Mouse (Mus musculus) hindbrain, embryonic 13.5 days (tissue): ENCODE measurements around the gene Kank1. TPM values are rescaled to one million over a fixed set of nuclear protein-coding genes. Genes with fewer than 3 reads are reported as not detected.

Source experiments
- ATAC-seq: fragments of 200-750 bp; cut with Nextera tagmentation; 2 replicates; pipeline ENCODE4 v1.8.0; 2017; ENCODE audit warnings: moderate TSS enrichment; ENCODE audit not compliant: low FRiP score
- H3K27ac ChIP-seq: fragments of 300-500 bp; sonication (generic); 2 replicates; pipeline ENCODE4 v1.5.1; 2015; ENCODE audit warnings: inconsistent platforms, mild to moderate bottlenecking, moderate library complexity
- H3K27me3 ChIP-seq: fragments of 300-500 bp; sonication (generic); 2 replicates; pipeline ENCODE4 v1.6.1; 2015; ENCODE audit warnings: mild to moderate bottlenecking, inconsistent platforms
- H3K36me3 ChIP-seq: fragments of 300-500 bp; sonication (generic); 2 replicates; pipeline ENCODE4 v1.6.1; 2015; ENCODE audit warnings: mild to moderate bottlenecking, inconsistent platforms
- H3K4me1 ChIP-seq: fragments of 300-500 bp; sonication (generic); replicated peaks from 2 replicates; pipeline ENCODE4 v1.6.1; 2015; ENCODE audit warnings: inconsistent platforms
- H3K4me2 ChIP-seq: fragments of 300-500 bp; sonication (generic); 2 replicates; pipeline ENCODE4 v1.6.1; 2015; ENCODE audit warnings: inconsistent platforms, mild to moderate bottlenecking, moderate library complexity
- H3K4me3 ChIP-seq: fragments of 300-500 bp; sonication (generic); 2 replicates; pipeline ENCODE4 v1.5.1; 2015; ENCODE audit warnings: mild to moderate bottlenecking, inconsistent platforms
- H3K9ac ChIP-seq: fragments of 300-500 bp; sonication (generic); 2 replicates; pipeline ENCODE4 v1.6.1; 2015; ENCODE audit warnings: mild to moderate bottlenecking, inconsistent platforms
- H3K9me3 ChIP-seq: fragments of 300-500 bp; sonication (generic); 2 replicates; pipeline ENCODE4 v1.6.1; 2016; ENCODE audit warnings: inconsistent platforms
- WGBS: fragments of 180-500 bp; shearing (Covaris S2); methylation state at CpG from one replicate; pipeline ENCODE4 v1.1.7; 2015; 5-methylcytosine and 5-hydroxymethylcytosine counted together
- polyA plus RNA-seq: library from polyadenylated mRNA; unstranded; fragments of >200 nt; fragmentation: Nextera tagmentation; extraction: Ambion mirVana; gene quantifications from 2 replicates; pipeline ENCODE4 v1.2.1, GENCODE M21; 2015

The Kank1 gene
- polyA plus RNA-seq, 1 experiment from 2014 or later: 10.2 TPM

GRCm38 (mm10) chr19:25351257-25351955 is 114.6 kb downstream of the Kank1 start:
- no peak overlapping the region for H3K27ac ChIP-seq
- no peak overlapping the region for H3K9ac ChIP-seq
- H3K4me3 ChIP-seq: no peak overlapping the region
- no peaks in the 10 kb centered on the region for H3K36me3 ChIP-seq
- peak; percentile 78 for ATAC-seq
- no peaks in the 10 kb centered on the region for H3K27me3 ChIP-seq
- 50% methylated on average over 15 of the region's 15 CpGs for WGBS
- H3K4me1 ChIP-seq: peaks cover 25% of the 10 kb centered on the region
- peak overlapping the region; percentile 11 for H3K4me2 ChIP-seq
- no peaks in the 10 kb centered on the region for H3K9me3 ChIP-seq

DNA sequence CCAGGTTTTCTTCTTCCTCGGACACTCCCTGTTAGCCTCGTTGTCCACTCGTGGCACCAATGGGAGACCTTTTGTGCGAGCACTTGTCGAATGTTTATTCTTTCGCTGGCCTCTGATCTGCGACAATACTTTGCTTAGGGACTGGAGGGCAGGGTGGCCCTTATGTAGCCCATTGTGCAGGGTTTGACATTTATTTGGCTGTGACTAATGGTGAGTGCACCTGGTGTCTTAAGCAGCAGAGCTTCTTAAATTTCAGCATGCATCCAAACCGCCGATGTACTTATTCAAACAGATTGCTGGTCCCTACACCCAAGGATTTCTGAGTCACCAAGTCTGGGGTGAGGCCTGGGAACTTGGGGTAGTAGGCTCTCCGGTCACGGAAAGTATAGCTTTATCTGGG is 120.3 kb downstream of the Kank1 start:
- no peak overlapping the region for H3K4me2 ChIP-seq
- WGBS: 75% methylated on average over 11 of the region's 11 CpGs
- ATAC-seq: no peak

DNA sequence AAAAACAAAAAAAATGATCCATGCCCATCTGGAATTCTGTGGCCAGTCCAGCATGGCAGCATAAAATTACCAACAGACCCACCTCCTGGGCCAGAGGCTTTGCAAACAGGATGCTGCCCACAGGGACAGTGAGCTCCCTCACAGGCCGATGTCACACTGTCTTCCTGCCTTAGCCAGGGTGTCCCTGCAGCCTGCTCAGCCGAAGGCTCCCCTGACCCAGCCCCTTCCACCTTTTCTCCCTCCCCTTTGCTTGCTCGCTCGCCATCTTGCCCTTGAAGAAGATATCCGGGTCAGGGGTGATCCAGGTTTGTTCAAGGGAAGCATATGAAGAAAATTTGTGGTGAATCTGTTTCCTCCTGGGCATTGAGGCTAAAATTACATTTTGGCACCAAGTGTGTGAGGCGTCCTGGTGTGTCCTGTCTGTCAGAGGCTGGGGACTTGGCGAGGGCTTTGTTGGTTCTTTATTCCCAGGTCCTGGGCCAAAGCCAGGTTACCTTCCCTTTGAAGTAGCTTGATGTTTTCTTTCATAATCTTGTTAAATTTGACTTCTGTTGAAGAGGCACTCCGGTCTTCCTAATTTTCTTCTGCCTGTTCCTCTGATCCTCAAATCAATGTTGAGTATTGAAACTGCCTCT is 121.8 kb downstream of the Kank1 start:
- H3K4me3 ChIP-seq: no peak overlapping the region
- 70% methylated on average over 8 of the region's 8 CpGs for WGBS
- peaks cover 32% of the 10 kb centered on the region for H3K4me1 ChIP-seq
- no peak for ATAC-seq
- H3K27ac ChIP-seq: no peak overlapping the region
- 0 out of 2 replicates have a peak, but pooled peaks cover 6% of the 10 kb centered on the region for H3K27me3 ChIP-seq
- H3K9me3 ChIP-seq: no peaks in the 10 kb centered on the region
- no peaks in the 10 kb centered on the region for H3K36me3 ChIP-seq
- no peak overlapping the region for H3K4me2 ChIP-seq
- no peak overlapping the region for H3K9ac ChIP-seq

More for the DNA sequence above, 120.3 kb downstream of the Kank1 start:
- no peaks in the 10 kb centered on the region for H3K36me3 ChIP-seq
- no peak overlapping the region for H3K9ac ChIP-seq
- peaks cover 36% of the 10 kb centered on the region for H3K4me1 ChIP-seq
- H3K9me3 ChIP-seq: no peaks in the 10 kb centered on the region
- no peak overlapping the region for H3K4me3 ChIP-seq
- 0 out of 2 replicates have a peak, but pooled peaks cover 6% of the 10 kb centered on the region for H3K27me3 ChIP-seq
- H3K27ac ChIP-seq: no peak overlapping the region

GRCm38 (mm10) chr19:25360571-25361029 is 123.8 kb downstream of the Kank1 start:
- no peak overlapping the region for H3K4me3 ChIP-seq
- no peaks in the 10 kb centered on the region for H3K36me3 ChIP-seq
- no peaks in the 10 kb centered on the region for H3K9me3 ChIP-seq
- 41% methylated on average over 9 of the region's 9 CpGs for WGBS
- H3K4me2 ChIP-seq: no peak overlapping the region
- H3K4me1 ChIP-seq: peaks cover 28% of the 10 kb centered on the region
- H3K9ac ChIP-seq: no peak overlapping the region
- H3K27ac ChIP-seq: no peak overlapping the region
- H3K27me3 ChIP-seq: 0 out of 2 replicates have a peak, but pooled peaks cover 6% of the 10 kb centered on the region
- ATAC-seq: peak; percentile 69; the same call in 1 of the 2 replicates

- Histone ChIP-seq H3K27me3 (0 out of 2 replicates have a peak, but pooled peaks cover 6% of the 10 kb centered on the region), H3K4me2 (no peak overlapping the region), H3K36me3 (no peaks in the 10 kb centered on the region), H3K4me1 (peaks cover 32% of the 10 kb centered on the region), H3K9me3 (no peaks in the 10 kb centered on the region), H3K27ac (no peak overlapping the region), H3K4me3 (no peak overlapping the region), H3K9ac (no peak overlapping the region)
- no peak for ATAC-seq
- WGBS: 72% methylated on average over 7 of the region's 7 CpGs
These were observed 125.2 kb downstream of the Kank1 start for GRCm38 (mm10) chr19:25361956-25362355.

GRCm38 (mm10) chr19:25365698-25366097 is 128.9 kb downstream of the Kank1 start:
- H3K4me3 ChIP-seq: no peak overlapping the region
- ATAC-seq: no peak
- no peak overlapping the region for H3K9ac ChIP-seq
- H3K4me2 ChIP-seq: no peak overlapping the region
- no peaks in the 10 kb centered on the region for H3K36me3 ChIP-seq
- no peak overlapping the region for H3K27ac ChIP-seq
- H3K9me3 ChIP-seq: no peaks in the 10 kb centered on the region
- H3K4me1 ChIP-seq: peaks cover 15% of the 10 kb centered on the region
- WGBS: 82% methylated on average over 5 of the region's 5 CpGs
- 0 out of 2 replicates have a peak, but pooled peaks cover 3% of the 10 kb centered on the region for H3K27me3 ChIP-seq

- WGBS: 58% methylated on average over 12 of the region's 12 CpGs
- no peak overlapping the region for H3K4me2 ChIP-seq
- H3K36me3 ChIP-seq: no peaks in the 10 kb centered on the region
- H3K9ac ChIP-seq: no peak overlapping the region
- no peak for ATAC-seq
- no peak overlapping the region for H3K4me3 ChIP-seq
- H3K9me3 ChIP-seq: no peaks in the 10 kb centered on the region
- H3K27me3 ChIP-seq: no peaks in the 10 kb centered on the region
- peaks cover 9% of the 10 kb centered on the region; the same call in 1 of the 2 replicates for H3K4me1 ChIP-seq
- H3K27ac ChIP-seq: no peak overlapping the region
These were observed 129.8 kb downstream of the Kank1 start for GRCm38 (mm10) chr19:25366620-25367019.

DNA sequence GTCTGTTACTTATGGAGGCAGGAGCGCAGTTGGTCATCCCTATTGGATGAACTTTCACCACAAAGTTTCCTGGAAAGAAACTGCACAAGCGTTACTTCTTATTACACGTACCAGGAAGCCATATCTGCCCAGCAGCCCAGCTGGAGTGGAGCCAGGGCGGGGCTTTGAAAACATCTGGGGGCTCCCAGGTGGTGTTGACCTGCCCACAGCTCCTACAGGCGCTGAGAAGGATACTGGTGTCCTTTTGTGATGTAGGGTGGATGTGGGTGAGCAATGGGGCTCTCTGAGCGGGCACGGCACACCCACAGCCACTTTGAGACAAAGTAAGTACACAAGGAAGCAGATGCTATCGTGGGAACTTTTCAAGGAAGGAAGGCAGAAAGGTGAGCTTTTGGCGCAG is 133.7 kb downstream of the Kank1 start:
- no peak for ATAC-seq
- no peak overlapping the region for H3K9ac ChIP-seq
- H3K4me1 ChIP-seq: peaks cover 26% of the 10 kb centered on the region
- no peak overlapping the region for H3K27ac ChIP-seq
- H3K4me3 ChIP-seq: no peak overlapping the region
- no peaks in the 10 kb centered on the region for H3K36me3 ChIP-seq
- H3K4me2 ChIP-seq: no peak overlapping the region
- H3K27me3 ChIP-seq: peaks cover 4% of the 10 kb centered on the region; the same call in 1 of the 2 replicates
- 96% methylated on average over 9 of the region's 9 CpGs for WGBS
- no peaks in the 10 kb centered on the region for H3K9me3 ChIP-seq

DNA sequence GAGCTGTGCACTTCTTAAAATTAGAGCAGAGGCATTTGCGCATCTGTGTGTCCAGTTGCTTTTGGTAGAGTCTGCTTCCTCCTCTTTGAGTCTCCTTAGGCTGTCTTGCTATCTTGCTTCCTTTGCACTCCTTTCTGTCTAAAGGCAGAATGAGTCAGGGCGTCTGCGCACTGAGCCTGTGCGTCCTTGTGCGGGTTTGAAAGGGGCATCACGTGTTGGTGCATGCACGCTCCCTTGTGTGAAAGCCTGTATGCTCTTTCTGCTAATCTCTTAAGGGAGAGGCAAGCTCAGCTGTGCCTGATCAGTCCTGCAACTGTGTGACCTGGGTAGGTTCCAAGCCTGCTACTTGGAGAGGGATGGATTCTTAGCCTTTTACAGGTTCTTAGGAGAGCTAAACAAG is 136.0 kb downstream of the Kank1 start:
- H3K9ac ChIP-seq: no peak overlapping the region
- peaks cover 4% of the 10 kb centered on the region; the same call in 1 of the 2 replicates for H3K27me3 ChIP-seq
- H3K4me3 ChIP-seq: no peak overlapping the region
- ATAC-seq: no peak
- H3K36me3 ChIP-seq: no peaks in the 10 kb centered on the region
- 82% methylated on average over 7 of the region's 7 CpGs for whole genome bisulfite sequencing
- no peak overlapping the region for H3K4me2 ChIP-seq
- H3K4me1 ChIP-seq: peaks cover 29% of the 10 kb centered on the region
- H3K27ac ChIP-seq: no peak overlapping the region
- H3K9me3 ChIP-seq: no peaks in the 10 kb centered on the region

- Histone ChIP-seq H3K4me2 (no peak overlapping the region), H3K9me3 (no peaks in the 10 kb centered on the region), H3K4me1 (peaks cover 29% of the 10 kb centered on the region), H3K27me3 (peaks cover 4% of the 10 kb centered on the region; the same call in 1 of the 2 replicates), H3K4me3 (no peak overlapping the region), H3K27ac (no peak overlapping the region), H3K9ac (no peak overlapping the region), H3K36me3 (no peaks in the 10 kb centered on the region)
- WGBS: 69% methylated on average over 3 of the region's 3 CpGs
- ATAC-seq: no peak
These were observed 136.8 kb downstream of the Kank1 start for GRCm38 (mm10) chr19:25373594-25373993.

DNA sequence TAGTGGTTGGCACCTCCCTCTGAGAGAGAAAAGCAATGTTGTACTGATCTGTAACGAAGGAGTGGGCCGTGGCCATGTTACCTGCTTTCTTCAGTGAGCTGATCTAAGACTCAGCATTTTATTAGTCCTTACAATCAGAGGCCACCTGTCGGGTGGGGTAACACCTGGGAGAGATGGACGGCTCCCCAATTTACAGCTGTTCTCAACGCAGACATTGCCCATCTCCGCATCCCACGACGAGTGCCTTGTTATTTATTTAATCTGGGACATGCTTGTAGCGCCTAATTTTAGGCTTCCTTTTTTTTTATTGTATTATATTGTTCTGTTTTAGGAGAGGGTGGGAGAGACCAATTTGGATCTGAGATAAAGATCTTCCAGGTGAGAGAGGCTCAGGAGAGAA is 137.4 kb downstream of the Kank1 start:
- H3K4me2 ChIP-seq: no peak overlapping the region
- no peak for ATAC-seq
- no peaks in the 10 kb centered on the region for H3K9me3 ChIP-seq
- H3K27ac ChIP-seq: no peak overlapping the region
- no peak overlapping the region for H3K9ac ChIP-seq
- no peaks in the 10 kb centered on the region for H3K36me3 ChIP-seq
- peaks cover 4% of the 10 kb centered on the region; the same call in 1 of the 2 replicates for H3K27me3 ChIP-seq
- WGBS: 82% methylated on average over 9 of the region's 9 CpGs
- H3K4me3 ChIP-seq: no peak overlapping the region
- peaks cover 29% of the 10 kb centered on the region for H3K4me1 ChIP-seq

- Histone ChIP-seq H3K4me3 (no peak overlapping the region), H3K27ac (peak overlapping the region; percentile 63), H3K36me3 (no peaks in the 10 kb centered on the region), H3K4me2 (peak overlapping the region; percentile 26; the same call in 1 of the 2 replicates), H3K27me3 (peaks cover 4% of the 10 kb centered on the region; the same call in 1 of the 2 replicates), H3K4me1 (peaks cover 29% of the 10 kb centered on the region), H3K9me3 (no peaks in the 10 kb centered on the region), H3K9ac (peak overlapping the region; percentile 35; the same call in 1 of the 2 replicates)
- 6% methylated on average over 12 of the region's 12 CpGs for WGBS
- peak; percentile 81 for ATAC-seq
These were observed 138.2 kb downstream of the Kank1 start for GRCm38 (mm10) chr19:25374926-25375325.
